Mouse (Mus musculus): ENCODE results near the gene Samd10. TPM values are rescaled to one million over a fixed set of nuclear protein-coding genes. Genes with fewer than 3 reads are reported as not detected.
A peak's percentile ranks its signal among the peaks of the same experiment; 100 is the strongest.

The Samd10 gene
- total RNA-seq, 2 experiments from 2014 or later, result 0.69 to 1.0 TPM

- intact Hi-C loops (cut with DNase I), result loop anchor here (2.0 to 5.0 kb wide), 2 partner anchors 57 to 187 kb away; no protein-coding TSS in a partner anchor
- no peak for DNase-seq
These were observed 19.3 kb downstream of the Samd10 start for GRCm38 (mm10) chr2:181579681-181580080.

- DNase-seq, result peak in 1 of 2 experiments; percentile 51
- intact Hi-C loops (cut with DNase I), result loop anchor here (2.0 kb wide), 1 partner anchor 56 kb away; no protein-coding TSS in a partner anchor
These were observed 20.0 kb downstream of the Samd10 start for GRCm38 (mm10) chr2:181578790-181579618.

- DNase-seq, result no peak
- intact Hi-C loops (cut with DNase I), result loop anchor here (2.0 kb wide), 1 partner anchor 55 kb away; no protein-coding TSS in a partner anchor
These were observed 20.9 kb downstream of the Samd10 start for GRCm38 (mm10) chr2:181577981-181578581.

GRCm38 (mm10) chr2:181577126-181577525 is 21.9 kb downstream of the Samd10 start:
- intact Hi-C loops (cut with DNase I), result no loop called here
- DNase-seq, result no peak

- intact Hi-C loops (cut with DNase I), result no loop called here
- no peak for DNase-seq
These were observed 22.4 kb downstream of the Samd10 start for GRCm38 (mm10) chr2:181576613-181577012.

- no peak for DNase-seq
- intact Hi-C loops (cut with DNase I), result loop anchor here (5.0 kb wide), 1 partner anchor 38 kb away; no protein-coding TSS in a partner anchor
These were observed 24.0 kb downstream of the Samd10 start for GRCm38 (mm10) chr2:181574921-181575545.

GRCm38 (mm10) chr2:181573961-181574360 is 25.1 kb downstream of the Samd10 start:
- DNase-seq, result no peak
- intact Hi-C loops (cut with DNase I), result loop anchor here (5.0 kb wide), 1 partner anchor 37 kb away; no protein-coding TSS in a partner anchor

GRCm38 (mm10) chr2:181572921-181573920 is 25.8 kb downstream of the Samd10 start:
- DNase-seq, result no peak
- intact Hi-C loops (cut with DNase I), result loop anchor here (5.0 kb wide), 1 partner anchor 36 kb away; no protein-coding TSS in a partner anchor

- intact Hi-C loops (cut with DNase I), result loop anchor here (5.0 kb wide), 1 partner anchor 35 kb away; no protein-coding TSS in a partner anchor
- no peak for DNase-seq
These were observed 26.9 kb downstream of the Samd10 start for GRCm38 (mm10) chr2:181571941-181572670.

- intact Hi-C loops (cut with DNase I), result loop anchor here (5.0 kb wide), 1 partner anchor 34 kb away; no protein-coding TSS in a partner anchor
- no peak for DNase-seq
These were observed 28.0 kb downstream of the Samd10 start for GRCm38 (mm10) chr2:181570921-181571595.

- intact Hi-C loops (cut with DNase I), result loop anchor here (5.0 kb wide), 1 partner anchor 33 kb away; no protein-coding TSS in a partner anchor
- DNase-seq, result no peak
These were observed 28.6 kb downstream of the Samd10 start for GRCm38 (mm10) chr2:181570375-181570774.

GRCm38 (mm10) chr2:181569856-181570255 is 29.2 kb downstream of the Samd10 start:
- intact Hi-C loops (cut with DNase I), result loop anchor here (5.0 kb wide), 3 partner anchors 33 to 158 kb away; partner anchors contain the start of gene Dnajc5
- no peak for DNase-seq

GRCm38 (mm10) chr2:181568272-181569008 is 30.6 kb downstream of the Samd10 start:
- intact Hi-C loops (cut with DNase I), result loop anchor here (5.0 kb wide), 2 partner anchors 46 to 156 kb away; partner anchors contain the start of gene Dnajc5
- DNase-seq, result no peak

GRCm38 (mm10) chr2:181567338-181567737 is 31.7 kb downstream of the Samd10 start:
- no peak for DNase-seq
- intact Hi-C loops (cut with DNase I), result loop anchor here (5.0 kb wide), 2 partner anchors 45 to 155 kb away; partner anchors contain the start of gene Dnajc5

- intact Hi-C loops (cut with DNase I), result no loop called here
- no peak for DNase-seq
These were observed 45.2 kb downstream of the Samd10 start for GRCm38 (mm10) chr2:181553772-181554171.

- DNase-seq, result no peak
These were observed 48.8 kb downstream of the Samd10 start for GRCm38 (mm10) chr2:181550233-181550632.

GRCm38 (mm10) chr2:181548682-181549081 is 50.3 kb downstream of the Samd10 start:
- DNase-seq, result no peak
- intact Hi-C loops (cut with DNase I), result no loop called here

More at GRCm38 (mm10) chr2:181550233-181550632, 48.8 kb downstream of the Samd10 start:
- intact Hi-C loops (cut with DNase I), result no loop called here

All from gastrocnemius, postnatal 36 days (tissue).